16 mouse cellular contexts compared by ENCODE assay signal in the genomic region with DNA sequence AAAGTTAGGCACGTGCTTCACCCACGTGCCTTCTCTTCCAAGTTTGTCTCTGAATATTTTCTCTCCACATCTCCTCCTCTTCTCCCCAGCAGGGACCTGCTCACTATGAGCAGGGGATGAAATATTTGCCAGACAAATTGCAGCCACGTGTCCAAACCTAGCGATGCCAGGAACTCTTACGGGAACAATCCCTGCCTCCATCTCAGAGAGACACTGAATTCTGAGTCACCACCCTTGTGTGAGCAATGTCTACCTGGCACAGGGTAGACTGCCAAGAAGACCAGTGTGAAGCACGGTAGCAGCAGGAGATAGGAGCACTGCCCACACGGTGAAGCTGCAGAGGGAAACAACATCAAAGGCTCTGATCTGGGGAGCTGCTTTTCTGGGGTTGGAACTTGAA.
A peak's percentile ranks its signal among the peaks of the same experiment; 100 is the strongest.
DNase-seq lines count a peak whose midpoint lies in the region; ATAC-seq lines count a peak whose summit lies in the region.
"Had no signal": no experiment of that assay in that cellular context is flagged by ENCODE, and none has a peak within 500 bp of the region (broad histone marks: within the 10 kb centered on the region; RNA-seq: fewer than 3 reads in every experiment).

No protein-coding gene starts in this region.

- DNase-seq in frontal cortex, postnatal 14 days (ENCODE audit: low spot score in 2 of 2), result no peak
- DNase-seq in right cerebral cortex, adult 18-20 months, result peak; percentile 67
- no peak for DNase-seq in right cerebral cortex, postnatal 4 days
- DNase-seq in cerebellum, adult 8-10 months, result peak; percentile 54
- DNase-seq in right cerebral cortex, postnatal 36 days (ENCODE audit: low spot score in 2 of 2), result peak; percentile 53 to 54
- no peak for DNase-seq in kidney, adult 11 months
- DNase-seq: adrenal gland, postnatal 25 days; liver, embryonic 13.5 days; thymus, adult 2 months had no signal

- peaks cover 10% of the 10 kb centered on the region for H3K4me1 ChIP-seq in forebrain, embryonic 15.5 days

- H3K4me3 ChIP-seq in forebrain, embryonic 15.5 days, result no peak overlapping the region
- H3K4me3 ChIP-seq: forebrain, embryonic 10.5 days; heart, adult 2 months; liver, embryonic 13.5 days; neural tube, embryonic 15.5 days had no signal

- H3K36me3 ChIP-seq in forebrain, embryonic 15.5 days, result 0 out of 2 replicates have a peak, but pooled peaks cover 5% of the 10 kb centered on the region

- no peaks in the 10 kb centered on the region for H3K27me3 ChIP-seq in forebrain, embryonic 15.5 days
- H3K27me3 ChIP-seq: liver, embryonic 13.5 days; neural tube, embryonic 15.5 days had no signal

- no peak overlapping the region for H3K4me2 ChIP-seq in forebrain, embryonic 15.5 days (replicated peaks)
- H3K4me2 ChIP-seq: liver, embryonic 13.5 days; neural tube, embryonic 15.5 days had no signal

- no peak overlapping the region for H3K9ac ChIP-seq in forebrain, embryonic 15.5 days (replicated peaks)
- H3K9ac ChIP-seq: liver, embryonic 13.5 days; neural tube, embryonic 15.5 days had no signal

- no peaks in the 10 kb centered on the region for H3K9me3 ChIP-seq in forebrain, embryonic 15.5 days
- H3K9me3 ChIP-seq: forebrain, embryonic 10.5 days; liver, embryonic 13.5 days; neural tube, embryonic 15.5 days had no signal

- peak; percentile 63 for ATAC-seq in frontal cortex, adult (ENCODE audit: low TSS enrichment)
- ATAC-seq in forebrain, embryonic 15.5 days (replicated peaks), result no peak
- ATAC-seq: intestine, postnatal 0 days; lung, postnatal 0 days had no signal

- no peak overlapping the region for H3K27ac ChIP-seq in forebrain, embryonic 15.5 days (replicated peaks)
- H3K27ac ChIP-seq: forebrain, embryonic 10.5 days; heart, adult 2 months; liver, embryonic 13.5 days; neural tube, embryonic 15.5 days had no signal

- 77% methylated on average over 7 of the region's 7 CpGs for WGBS in forebrain, embryonic 15.5 days

Comparison
In these comparisons a context has a peak if more than half of its experiments do, and no peak if none do; other contexts are left out.
1. DNase-seq: peak in right cerebral cortex, adult 18-20 months (single experiment), cerebellum, adult 8-10 months (single experiment) and right cerebral cortex, postnatal 36 days (2 of 2); none in frontal cortex, postnatal 14 days (0 of 2), right cerebral cortex, postnatal 4 days (single experiment) and kidney, adult 11 months (single experiment).